Mouse (Mus musculus) CD4-positive helper T cell, adult 2 months (primary cell): ENCODE data around the gene Insrr.
"Not testable (repeated sequence)": the region's sequence is repeated elsewhere in the genome, so short reads cannot be mapped to it uniquely, and the experiment has no call there.

Experiments used
- DNase-seq: peaks from one replicate; pipeline ENCODE4 v3.0.0-alpha.2; 2012; ENCODE audit warnings: low read depth, missing footprints, low spot score

Gene Insrr

GRCm38 (mm10) chr3:87832109-87832859 lies 35.5 kb downstream of the Insrr start:
- peak; percentile 30 for DNase-seq

DNA sequence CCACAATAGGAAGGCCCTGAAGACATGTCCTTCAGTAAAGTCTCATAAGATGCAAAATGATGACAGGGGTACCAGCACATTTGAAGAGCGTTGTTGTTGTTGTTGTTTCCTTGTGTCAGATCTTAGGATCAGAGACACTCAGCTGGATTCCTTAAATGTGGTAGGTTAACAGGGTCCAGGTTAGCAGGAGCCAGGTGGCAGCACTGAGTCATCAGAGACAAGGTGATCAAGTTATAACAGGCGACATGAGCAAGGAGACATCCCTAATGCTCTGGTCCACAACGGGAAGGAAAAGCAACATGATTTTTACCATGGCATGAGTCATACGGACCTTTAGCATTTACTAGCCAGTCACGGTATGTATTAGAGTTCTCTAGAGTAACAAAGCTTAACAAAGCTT lies 36.7 kb downstream of the Insrr start:
- peak; percentile 65 for DNase-seq

- DNase-seq, result peak; percentile 73
Observed at GRCm38 (mm10) chr3:87838622-87839021, 41.9 kb downstream of the Insrr start.

- DNase-seq, result no peak
Observed at GRCm38 (mm10) chr3:87840858-87841257, 44.1 kb downstream of the Insrr start.

DNA sequence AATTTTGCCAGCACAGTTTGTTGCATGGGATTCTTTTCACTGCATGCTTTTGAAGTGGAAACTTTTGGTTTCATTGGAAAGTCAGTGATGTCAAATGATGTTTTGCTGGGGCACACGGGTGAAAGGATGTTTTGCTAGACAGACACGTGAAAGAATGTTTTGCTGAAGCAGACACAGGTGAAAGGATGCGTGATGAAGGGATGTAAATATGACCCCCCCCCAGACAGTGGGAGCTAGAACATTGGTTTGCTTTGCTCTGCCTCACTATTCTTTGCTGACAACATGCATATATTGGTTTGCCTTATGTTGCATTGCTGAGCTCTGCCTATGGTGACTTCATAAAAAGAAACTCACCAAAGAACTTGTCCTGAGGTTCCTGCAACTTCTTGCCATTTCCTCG lies 48.2 kb downstream of the Insrr start:
- DNase-seq, result peak; percentile 76

DNA sequence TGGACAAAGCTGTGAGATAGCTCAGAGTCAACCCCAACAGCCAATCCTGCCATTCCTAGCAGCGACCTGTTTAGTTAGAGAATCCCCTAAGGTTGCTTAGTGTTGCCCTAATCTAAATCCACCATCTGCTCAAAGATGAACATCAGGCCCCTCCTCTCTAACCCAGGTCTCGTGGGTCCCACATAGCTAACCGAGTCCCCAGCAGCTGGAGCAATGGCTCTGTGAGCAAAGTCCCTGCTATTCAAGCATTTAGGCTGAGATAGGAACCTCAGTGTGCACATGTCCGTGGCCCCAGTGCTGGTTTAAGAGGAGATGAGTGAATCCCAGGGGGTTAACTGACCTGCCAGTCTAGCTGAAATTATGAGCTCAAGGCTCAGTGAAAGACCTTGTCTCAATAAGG lies 49.4 kb downstream of the Insrr start:
- no peak for DNase-seq

DNA sequence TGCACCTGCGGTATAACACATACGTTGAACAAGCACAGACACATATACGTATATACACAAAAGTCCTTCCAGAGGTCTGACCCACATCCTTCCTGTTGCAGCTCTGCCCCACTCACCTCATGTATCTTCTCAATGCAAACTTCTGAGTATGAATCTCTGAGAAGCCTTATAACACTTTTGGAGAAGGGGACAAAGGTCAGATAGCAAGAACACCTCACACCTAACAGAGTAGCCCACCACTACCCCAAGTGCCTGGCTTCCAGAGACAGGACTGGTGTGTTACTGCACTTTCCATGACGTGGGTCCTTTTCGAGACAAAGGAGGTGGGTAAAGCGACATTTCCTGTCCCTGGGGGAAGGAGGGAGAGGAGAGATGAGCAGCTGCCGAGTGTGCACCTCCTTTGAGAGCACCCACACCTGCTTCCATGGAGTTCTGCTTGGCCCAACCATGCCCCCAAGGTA lies 49.9 kb downstream of the Insrr start, which contains the start of gene Sh2d2a:
Gene Sh2d2a, plus strand, starts transcription at position 106 of the 461 bp plus-strand sequence.
- DNase-seq, result peak; percentile 94

DNA sequence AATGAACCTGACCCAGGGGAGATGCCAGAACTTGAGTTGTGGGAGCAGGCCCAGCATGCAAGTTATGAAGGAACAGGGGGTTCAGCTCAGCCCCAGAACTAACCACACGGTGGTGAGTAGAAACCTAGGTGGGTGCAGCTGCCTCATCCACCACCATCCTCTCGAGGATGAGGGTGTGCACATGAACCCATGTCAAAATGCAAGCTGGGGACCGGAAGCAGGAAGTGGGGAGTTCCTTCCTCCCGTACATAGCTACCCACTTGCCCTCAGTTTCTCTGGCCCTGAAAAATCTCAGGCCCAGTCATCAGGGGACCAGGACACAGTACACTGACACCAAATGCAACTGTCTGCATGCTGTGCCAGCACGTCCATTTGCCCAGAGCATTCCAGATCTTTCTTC lies 50.9 kb downstream of the Insrr start:
- peak; percentile 86 for DNase-seq

DNA sequence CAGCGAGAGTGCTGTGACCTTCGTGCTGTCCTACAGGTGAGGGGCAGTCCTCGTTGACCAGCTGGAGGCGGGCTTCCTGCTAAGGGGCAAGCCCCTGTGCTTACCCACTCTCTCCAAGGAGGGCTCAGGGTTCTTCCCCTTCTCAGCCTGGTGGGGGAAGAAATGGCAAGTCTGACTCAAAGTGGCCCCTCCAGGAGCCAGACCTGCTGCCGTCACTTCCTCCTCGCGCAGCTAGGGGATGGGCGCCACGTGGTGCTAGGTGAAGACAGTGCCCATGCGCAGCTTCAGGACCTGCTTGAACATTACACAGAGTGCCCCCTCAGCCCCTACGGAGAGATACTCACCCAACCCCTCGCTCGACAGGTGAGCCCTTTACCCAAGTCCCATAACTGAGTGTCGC lies 52.4 kb downstream of the Insrr start:
- peak; percentile 71 for DNase-seq

DNA sequence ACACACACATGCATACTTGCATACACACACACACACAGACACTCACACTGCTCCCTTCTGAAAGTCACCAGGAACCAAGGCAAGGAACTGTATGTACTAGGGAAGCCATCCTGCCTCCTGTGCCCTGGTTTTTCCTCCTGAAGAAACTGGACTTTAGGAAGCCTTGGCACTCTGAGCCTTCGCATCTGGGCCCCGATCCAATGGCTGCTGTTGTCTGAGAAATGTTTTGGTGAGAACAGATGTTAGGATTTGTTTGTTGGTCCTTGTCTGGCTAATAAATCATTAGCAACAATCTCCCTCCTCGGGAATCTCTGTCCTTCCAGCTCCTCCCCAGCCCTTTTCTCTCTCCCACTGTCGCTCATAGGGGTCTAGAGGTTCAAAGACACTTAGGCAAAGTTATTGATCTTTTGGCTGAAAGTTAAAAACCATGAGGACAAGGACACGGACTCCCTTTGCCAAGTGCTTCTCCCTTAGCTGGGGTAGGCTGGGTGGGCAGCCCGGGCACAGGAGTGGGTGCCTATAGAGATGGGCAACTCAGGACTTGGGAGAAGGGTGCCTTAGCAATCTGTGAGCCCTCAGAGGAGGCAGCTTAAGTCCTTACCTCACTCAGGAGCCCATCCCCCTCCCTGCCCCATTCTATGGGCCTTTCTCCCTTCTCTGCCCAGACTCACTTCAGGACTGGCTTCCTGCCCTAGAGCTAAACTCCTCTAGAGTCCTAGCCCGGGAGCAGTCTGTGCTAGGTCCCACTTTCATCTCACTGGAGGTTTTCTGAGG lies 58.2 kb downstream of the Insrr start:
- DNase-seq, result no peak

GRCm38 (mm10) chr3:87855936-87856335 lies 59.2 kb downstream of the Insrr start:
- DNase-seq, result no peak

- no peak for DNase-seq
Observed at GRCm38 (mm10) chr3:87857666-87858065, 60.9 kb downstream of the Insrr start.

DNA sequence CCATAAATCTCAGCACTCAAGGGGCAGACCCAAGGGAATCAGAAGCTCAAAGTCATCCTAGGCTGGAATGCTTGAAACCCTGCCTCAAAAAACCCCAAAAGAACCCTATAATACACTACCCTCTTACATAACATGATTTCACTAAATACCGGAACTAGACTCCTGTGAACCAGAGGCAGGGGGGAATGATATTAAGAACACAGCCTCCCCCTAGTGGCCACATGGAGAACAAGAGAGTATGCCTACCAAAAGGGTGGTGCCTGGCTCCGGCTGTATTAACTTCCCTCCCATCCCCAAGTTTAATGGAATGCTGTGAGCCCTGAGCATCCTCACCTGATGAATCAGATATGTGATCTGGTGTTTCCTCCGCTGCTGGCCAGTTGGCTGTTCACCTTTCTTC lies 63.1 kb downstream of the Insrr start:
- peak; percentile 82 for DNase-seq

DNA sequence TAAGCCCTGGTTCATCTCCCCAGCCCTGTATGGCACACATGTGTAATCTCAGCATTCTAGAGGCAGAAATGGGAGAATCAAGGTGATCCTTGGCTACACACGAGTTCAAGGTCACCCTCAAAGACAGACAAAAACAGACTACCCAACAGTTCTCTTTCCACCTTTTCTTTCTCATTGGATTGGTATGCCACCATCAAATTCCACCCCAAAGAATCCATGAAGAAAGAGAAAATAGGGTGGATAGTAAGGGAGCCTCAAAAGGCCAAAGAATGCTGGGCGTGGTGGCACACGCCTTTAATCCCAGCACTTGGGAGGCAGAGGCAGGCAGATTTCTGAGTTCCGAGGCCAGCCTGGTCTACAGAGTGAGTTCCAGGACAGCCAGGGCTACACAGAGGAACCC lies 67.4 kb downstream of the Insrr start:
- DNase-seq, result not testable (repeated sequence)
